Mouse (Mus musculus): ENCODE results near the gene Gm9857. TPM values are rescaled to one million over a fixed set of nuclear protein-coding genes. Genes with fewer than 3 reads are reported as not detected.

Gm9857 gene
- polyA plus RNA-seq, 1 experiment from 2014 or later = 0.67 TPM

GRCm38 (mm10) chr3:108900681-108901080, 39.6 kb downstream of the Gm9857 start:
- Histone ChIP-seq H3K9ac (no peak overlapping the region), H3K4me2 (replicated peaks) (no peak overlapping the region), H3K4me3 (replicated peaks) (no peak overlapping the region), H3K4me1 (no peaks in the 10 kb centered on the region), H3K27me3 (no peaks in the 10 kb centered on the region), H3K36me3 (peaks cover 38% of the 10 kb centered on the region), H3K27ac (replicated peaks) (no peak overlapping the region), H3K9me3 (replicated peaks) (no peaks in the 10 kb centered on the region)
- 64% methylated on average over 5 of the region's 5 CpGs for WGBS
- ATAC-seq (ENCODE audit: insufficient number of reproducible peaks, low FRiP score, low TSS enrichment, low read depth) = no peak

- WGBS = 86% methylated on average over 3 of the region's 3 CpGs
- no peak overlapping the region for H3K27ac ChIP-seq (replicated peaks)
- H3K4me1 ChIP-seq = no peaks in the 10 kb centered on the region
- peaks cover 34% of the 10 kb centered on the region for H3K36me3 ChIP-seq
- H3K9ac ChIP-seq = no peak overlapping the region
- H3K9me3 ChIP-seq (replicated peaks) = no peaks in the 10 kb centered on the region
- no peak overlapping the region for H3K4me2 ChIP-seq (replicated peaks)
- no peaks in the 10 kb centered on the region for H3K27me3 ChIP-seq
- no peak overlapping the region for H3K4me3 ChIP-seq (replicated peaks)
- ATAC-seq (ENCODE audit: insufficient number of reproducible peaks, low FRiP score, low TSS enrichment, low read depth) = no peak
Observed at GRCm38 (mm10) chr3:108900147-108900546, 40.1 kb downstream of the Gm9857 start.

- Histone ChIP-seq H3K9me3 (replicated peaks) (no peaks in the 10 kb centered on the region), H3K4me3 (replicated peaks) (no peak overlapping the region), H3K27ac (replicated peaks) (no peak overlapping the region), H3K4me2 (replicated peaks) (no peak overlapping the region), H3K36me3 (peaks cover 19% of the 10 kb centered on the region), H3K27me3 (no peaks in the 10 kb centered on the region), H3K9ac (no peak overlapping the region), H3K4me1 (no peaks in the 10 kb centered on the region)
- ATAC-seq (ENCODE audit: insufficient number of reproducible peaks, low FRiP score, low TSS enrichment, low read depth) = no peak
- 98% methylated on average over 4 of the region's 4 CpGs for WGBS
Observed at GRCm38 (mm10) chr3:108898640-108899039, 41.6 kb downstream of the Gm9857 start.

GRCm38 (mm10) chr3:108892914-108893313, 47.3 kb downstream of the Gm9857 start:
- Histone ChIP-seq H3K9me3 (replicated peaks) (no peaks in the 10 kb centered on the region), H3K27me3 (no peaks in the 10 kb centered on the region), H3K36me3 (no peaks in the 10 kb centered on the region), H3K4me3 (replicated peaks) (no peak overlapping the region), H3K4me2 (replicated peaks) (no peak overlapping the region), H3K27ac (replicated peaks) (no peak overlapping the region), H3K4me1 (no peaks in the 10 kb centered on the region), H3K9ac (no peak overlapping the region)
- ATAC-seq (ENCODE audit: insufficient number of reproducible peaks, low FRiP score, low TSS enrichment, low read depth) = no peak
- 54% methylated on average over 4 of the region's 4 CpGs for WGBS

- Histone ChIP-seq H3K9ac (no peak overlapping the region), H3K4me3 (replicated peaks) (no peak overlapping the region), H3K27ac (replicated peaks) (no peak overlapping the region), H3K36me3 (no peaks in the 10 kb centered on the region), H3K4me2 (replicated peaks) (no peak overlapping the region), H3K27me3 (no peaks in the 10 kb centered on the region), H3K9me3 (replicated peaks) (no peaks in the 10 kb centered on the region), H3K4me1 (no peaks in the 10 kb centered on the region)
- no peak for ATAC-seq (ENCODE audit: insufficient number of reproducible peaks, low FRiP score, low TSS enrichment, low read depth)
- 73% methylated on average over 1 of the region's 1 CpGs for WGBS
Observed at GRCm38 (mm10) chr3:108892080-108892479, 48.2 kb downstream of the Gm9857 start.

Other genes with a start within 250 kb of the Gm9857 start
- 68.1 and 75.8 TPM in 2 replicates for gene Gpsm2, start 218.1 kb downstream of the Gm9857 start, polyA plus RNA-seq (2015; fragmentation: Nextera tagmentation; extraction: Ambion mirVana)
- 1.2 and 1.6 TPM in 2 replicates for gene Aknad1, start 200.8 kb downstream of the Gm9857 start, polyA plus RNA-seq (2015; fragmentation: Nextera tagmentation; extraction: Ambion mirVana)
- gene Stxbp3, start 99.9 kb downstream of the Gm9857 start, polyA plus RNA-seq (2015; fragmentation: Nextera tagmentation; extraction: Ambion mirVana) = 42.1 and 44.0 TPM in 2 replicates
- 0.70 and 0.94 TPM in 2 replicates for gene Fndc7, start 50.4 kb downstream of the Gm9857 start, polyA plus RNA-seq (2015; fragmentation: Nextera tagmentation; extraction: Ambion mirVana)
- 78.5 and 85.1 TPM in 2 replicates for gene Prpf38b, start 28.7 kb downstream of the Gm9857 start, polyA plus RNA-seq (2015; fragmentation: Nextera tagmentation; extraction: Ambion mirVana)
- gene Henmt1, start 572 bp downstream of the Gm9857 start, polyA plus RNA-seq (2015; fragmentation: Nextera tagmentation; extraction: Ambion mirVana) = 0.77 and 0.80 TPM in 2 replicates
- gene Fam102b, start 87.2 kb upstream of the Gm9857 start, polyA plus RNA-seq (2015; fragmentation: Nextera tagmentation; extraction: Ambion mirVana) = 10.7 and 12.9 TPM in 2 replicates
- gene Slc25a54, start 140.0 kb upstream of the Gm9857 start, polyA plus RNA-seq (2015; fragmentation: Nextera tagmentation; extraction: Ambion mirVana) = not detected in 2 replicates
- gene Slc25a24, start 182.7 kb upstream of the Gm9857 start, polyA plus RNA-seq (2015; fragmentation: Nextera tagmentation; extraction: Ambion mirVana) = 46.9 and 49.5 TPM in 2 replicates